Mouse (Mus musculus) cortical plate, adult 2 months (tissue): ENCODE measurements at regions not wholly inside any gene's neighbourhood (a gene's known extent, or its start where the extent isn't known, plus 50 kb on each side); places are given as distances from the start of the nearest gene placed in this dataset.

ENCODE experiments used
- CTCF ChIP-seq: fragments of 200-500 bp; IDR thresholded peaks from 2 replicates; pipeline ENCODE4 v1.5.1; 2011; ENCODE audit warnings: mild to moderate bottlenecking, control low read depth, low read length; ENCODE audit not compliant: insufficient read depth; ENCODE audit errors: extremely low read depth
- POLR2A ChIP-seq: fragments of 200-500 bp; IDR thresholded peaks from 2 replicates; pipeline ENCODE4 v1.6.1; 2011; ENCODE audit warnings: mild to moderate bottlenecking, low read length, control low read depth; ENCODE audit not compliant: insufficient read depth; ENCODE audit errors: extremely low read depth

DNA sequence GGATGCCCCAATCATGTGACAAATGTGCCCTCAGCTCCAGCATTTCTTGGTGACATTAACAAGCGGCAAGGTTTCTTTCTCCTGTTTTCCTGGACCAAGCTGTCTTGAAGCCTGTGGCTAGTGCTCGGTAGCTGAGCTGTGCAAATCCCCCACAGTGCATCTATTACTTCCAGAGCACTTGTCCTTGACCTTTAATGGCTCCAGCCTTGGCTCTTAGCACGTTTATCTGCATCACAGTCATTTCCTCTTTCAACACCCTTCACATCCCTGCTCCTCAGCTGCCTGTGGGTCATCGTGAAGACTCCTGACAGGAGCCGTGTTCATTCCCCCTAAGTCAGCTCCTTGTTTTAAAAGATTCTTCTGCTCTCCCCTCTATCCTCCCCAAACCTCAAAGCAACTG, 309.5 kb upstream of the Nfe2l3 start:
- TF ChIP-seq CTCF, result no peak
- no peak for TF ChIP-seq POLR2A
